Mouse (Mus musculus) adrenal gland (tissue): ENCODE measurements around the gene Prepl.

Source experiments
- intact Hi-C: fragments of 180-260 bp; cut with DNase I; formaldehyde crosslinking; loops from one replicate; pipeline ENCODE4 v1.15.1; 2025

Gene Prepl

DNA sequence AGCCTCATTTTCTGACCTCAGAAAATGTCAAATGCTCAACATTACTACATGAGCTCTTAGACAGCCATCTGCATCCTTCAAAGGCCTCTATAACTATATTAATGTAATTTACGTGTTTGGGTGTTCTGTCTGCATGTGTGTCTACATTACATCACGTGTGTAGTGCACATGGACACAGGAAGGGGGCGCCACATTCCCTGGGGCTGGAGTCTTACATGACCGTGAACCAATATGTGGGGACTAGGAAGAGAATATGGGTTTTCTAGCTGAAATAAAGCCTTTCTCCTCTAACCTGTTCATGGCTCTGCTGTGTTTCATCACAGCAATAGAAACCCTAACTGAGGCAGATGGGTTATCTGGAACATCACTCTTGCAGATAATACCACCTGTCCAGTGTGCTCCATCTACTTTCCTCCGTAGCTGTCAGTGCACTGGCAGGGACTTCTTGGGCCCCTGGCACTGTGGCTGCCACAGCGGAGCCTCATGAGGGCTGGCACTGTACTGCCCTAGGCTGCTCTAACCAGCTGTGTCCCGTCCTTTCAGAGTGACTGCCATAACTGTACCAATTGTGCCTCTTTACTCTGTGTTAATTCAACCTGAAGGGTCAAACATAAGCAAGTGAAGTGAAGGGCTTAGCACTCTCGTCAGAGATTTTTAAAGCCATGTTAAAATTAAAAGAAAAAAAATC, 18.8 kb downstream of the Prepl start:
- intact Hi-C loops, result no loop called here

DNA sequence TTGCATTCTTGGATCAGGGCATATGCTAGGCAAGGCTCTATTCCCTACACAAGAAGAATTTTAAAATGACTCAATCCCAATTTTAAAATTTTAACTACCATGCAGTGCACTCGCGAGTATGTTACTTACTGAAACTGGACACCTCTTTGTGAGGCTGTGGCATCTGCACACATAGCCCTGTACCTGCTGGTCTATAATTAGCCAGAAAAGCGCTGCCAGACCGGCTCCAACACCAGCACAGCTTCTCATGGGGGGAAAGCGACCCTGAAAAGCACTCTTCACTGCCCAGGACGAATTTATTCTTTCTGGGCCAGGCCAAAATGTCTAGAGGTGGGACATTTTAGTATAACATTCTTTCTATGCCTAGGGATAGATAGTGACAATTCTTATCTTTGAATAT, 19.4 kb downstream of the Prepl start:
- intact Hi-C loops, result no loop called here

DNA sequence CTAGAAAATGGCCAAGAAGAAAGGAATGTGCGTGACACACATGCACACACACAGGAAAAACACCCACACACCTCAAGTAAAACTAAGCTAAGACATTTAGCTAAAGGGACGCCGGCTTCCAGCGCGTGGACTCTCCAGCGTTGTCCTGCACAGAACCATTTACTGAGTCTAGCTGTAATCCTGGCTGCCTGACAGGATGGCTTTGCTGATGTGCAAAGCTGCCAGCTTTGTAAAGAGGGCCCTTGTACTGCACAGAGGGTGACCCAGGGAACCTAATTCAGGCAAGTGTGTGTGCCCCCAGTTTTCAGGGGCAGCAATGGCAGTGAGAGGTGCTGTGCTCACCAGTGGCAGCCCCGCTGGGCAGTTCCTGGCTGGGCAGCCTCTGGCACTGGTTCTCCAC, 22.7 kb downstream of the Prepl start:
- intact Hi-C loops, result no loop called here

DNA sequence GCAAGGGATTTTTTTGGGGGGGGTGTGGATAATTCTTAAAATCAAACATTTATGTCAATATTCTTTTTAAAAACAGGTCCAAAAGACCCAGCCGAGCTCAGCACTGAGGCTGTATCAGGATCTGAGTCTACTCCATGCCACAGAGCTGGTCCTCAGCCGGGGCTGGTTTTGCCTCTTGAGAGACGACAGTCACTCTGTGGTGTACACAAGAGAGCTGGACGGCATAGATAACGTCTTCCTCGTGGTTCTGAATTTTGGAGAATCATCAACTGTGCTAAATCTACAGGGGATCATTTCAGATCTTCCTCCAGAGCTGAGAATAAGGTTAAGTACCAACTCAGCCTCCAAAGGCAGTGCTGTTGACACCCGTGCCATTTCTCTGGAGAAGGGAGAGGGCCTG, 26.5 kb downstream of the Prepl start:
- intact Hi-C loops, result no loop called here

DNA sequence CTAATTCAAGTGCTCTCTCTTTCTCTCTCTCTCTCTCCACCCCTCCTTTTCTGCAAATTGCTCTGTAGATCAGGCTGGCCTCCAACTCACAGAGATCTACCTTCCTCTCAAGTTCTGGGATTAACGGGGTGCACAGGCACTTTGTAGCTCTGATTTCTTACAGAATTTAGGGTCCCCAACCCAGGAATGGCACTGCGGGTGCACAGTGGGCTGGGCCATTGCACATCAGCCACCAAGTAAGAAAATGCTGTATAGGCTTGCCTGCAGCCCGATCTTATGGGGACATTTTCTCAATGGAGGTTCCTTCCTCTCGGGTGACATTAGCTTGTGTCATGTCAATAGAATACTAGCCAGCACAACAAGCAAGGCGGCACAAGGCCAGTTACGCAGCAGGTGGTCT, 30.9 kb downstream of the Prepl start:
- intact Hi-C loops, result no loop called here

DNA sequence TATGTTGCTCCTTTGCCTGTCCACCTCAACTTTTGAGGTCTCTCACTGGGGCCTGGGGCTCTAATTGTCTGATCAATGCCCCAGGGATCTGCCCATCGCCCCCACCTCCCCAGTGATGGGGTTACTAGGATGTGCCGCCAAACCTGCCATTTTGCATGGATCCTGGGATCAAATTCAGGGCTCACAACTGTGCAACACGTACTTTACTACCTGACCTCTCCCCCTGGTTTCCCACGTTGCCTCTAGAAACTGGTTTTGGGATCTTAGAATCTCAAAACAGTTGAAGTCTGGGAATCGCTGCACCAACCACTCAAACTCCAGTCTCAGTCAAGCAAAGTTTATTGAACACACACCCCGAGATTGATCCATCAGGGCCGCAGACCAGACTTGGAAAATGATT, 31.8 kb downstream of the Prepl start:
- intact Hi-C loops, result no loop called here

DNA sequence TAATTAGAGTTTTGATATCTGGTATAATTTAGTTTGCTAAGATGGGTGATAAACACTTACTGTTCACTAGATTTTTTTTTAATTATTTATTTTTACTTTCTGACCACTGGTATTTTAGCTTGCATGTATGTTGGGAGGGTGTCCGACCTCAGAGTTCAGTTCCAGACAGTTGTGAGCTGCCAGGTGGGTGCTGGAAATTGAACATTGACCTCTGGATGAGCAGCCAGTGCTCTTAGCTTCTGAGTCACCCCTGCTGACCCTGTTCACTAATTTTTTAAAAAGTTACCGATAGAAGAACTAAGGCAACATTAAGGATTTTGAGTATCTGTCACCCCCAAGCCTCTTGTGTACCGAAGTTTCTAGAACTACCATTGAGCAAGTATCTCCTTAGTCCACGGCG, 41.7 kb downstream of the Prepl start:
- intact Hi-C loops, result no loop called here

DNA sequence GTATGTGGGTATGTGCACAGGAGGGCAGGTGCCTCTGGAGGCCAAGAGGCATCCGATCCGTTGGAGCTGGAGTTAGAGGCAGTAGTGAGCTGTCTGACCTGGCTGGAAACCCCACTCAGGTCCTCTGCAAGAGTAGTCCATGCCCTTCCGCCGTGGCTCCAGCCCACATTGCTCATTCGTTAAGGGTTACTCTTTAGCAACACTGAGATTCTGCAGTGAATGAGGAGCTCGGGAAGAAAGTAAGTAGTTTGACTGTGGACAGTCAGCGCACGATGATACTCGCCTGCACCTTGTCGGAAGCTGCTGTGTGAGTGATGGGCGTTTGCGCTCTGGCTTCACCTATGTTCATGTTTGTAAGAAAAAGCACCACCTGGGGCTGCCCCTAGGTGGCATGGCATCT, 44.9 kb downstream of the Prepl start:
- intact Hi-C loops, result no loop called here

DNA sequence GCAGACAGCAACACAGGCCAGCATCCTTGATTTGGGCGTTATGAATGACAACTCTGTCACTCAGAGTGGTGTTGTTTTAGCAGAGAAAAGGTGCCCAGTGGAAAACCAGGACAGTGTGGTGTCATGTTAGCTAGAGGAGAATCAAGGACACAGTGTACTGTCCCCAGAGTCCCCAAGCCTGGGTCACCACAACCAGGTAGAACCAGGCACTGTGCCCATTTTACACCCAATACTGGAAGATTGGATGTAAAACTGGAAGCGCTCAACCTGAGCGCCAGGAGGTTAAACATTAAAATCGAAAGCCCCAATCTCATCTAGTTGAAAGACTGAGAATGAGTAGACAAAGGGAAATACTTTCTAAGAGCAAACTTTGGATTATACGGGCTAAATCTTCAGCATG, 45.6 kb downstream of the Prepl start:
- intact Hi-C loops, result no loop called here

DNA sequence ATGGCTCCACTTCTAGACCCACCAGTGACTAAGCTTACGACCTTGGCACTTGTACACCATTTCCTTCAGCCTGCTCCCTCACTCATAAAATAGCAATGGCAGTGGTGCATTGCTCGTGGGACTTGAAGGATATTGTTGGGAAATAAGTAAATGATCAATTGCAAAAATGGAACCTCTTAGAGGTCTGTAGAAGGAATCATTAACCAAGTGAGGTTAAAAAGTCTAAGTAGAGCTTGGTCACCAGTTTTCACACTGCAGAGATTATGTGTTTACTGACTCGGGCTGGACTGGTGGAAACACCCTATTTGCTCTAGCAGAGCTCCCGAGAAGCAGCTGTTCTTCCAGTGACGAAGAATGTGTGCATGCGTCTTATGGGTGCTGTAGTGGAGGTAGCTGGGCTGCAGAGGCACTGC, 46.6 kb downstream of the Prepl start:
- intact Hi-C loops, result no loop called here

DNA sequence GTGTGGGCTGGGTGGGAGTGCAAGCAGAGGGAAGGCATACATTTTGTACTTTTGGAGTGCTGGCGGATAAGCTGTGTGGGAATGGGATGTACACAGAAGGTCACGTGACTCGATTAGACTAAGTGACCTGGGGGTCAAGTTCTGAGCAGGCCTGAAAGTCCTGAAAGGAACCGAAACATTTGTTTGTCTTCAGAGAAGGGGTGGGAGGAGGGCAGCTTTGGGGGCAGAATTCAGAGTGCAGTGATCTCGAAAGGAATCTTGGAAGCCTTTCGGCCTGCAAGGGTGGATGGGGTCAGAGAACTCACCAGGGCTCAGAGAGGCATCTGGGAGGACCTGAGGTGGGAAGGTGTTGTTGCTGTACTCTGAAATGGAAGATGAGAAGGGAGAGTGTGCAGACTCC, 47.6 kb downstream of the Prepl start:
- intact Hi-C loops, result no loop called here

DNA sequence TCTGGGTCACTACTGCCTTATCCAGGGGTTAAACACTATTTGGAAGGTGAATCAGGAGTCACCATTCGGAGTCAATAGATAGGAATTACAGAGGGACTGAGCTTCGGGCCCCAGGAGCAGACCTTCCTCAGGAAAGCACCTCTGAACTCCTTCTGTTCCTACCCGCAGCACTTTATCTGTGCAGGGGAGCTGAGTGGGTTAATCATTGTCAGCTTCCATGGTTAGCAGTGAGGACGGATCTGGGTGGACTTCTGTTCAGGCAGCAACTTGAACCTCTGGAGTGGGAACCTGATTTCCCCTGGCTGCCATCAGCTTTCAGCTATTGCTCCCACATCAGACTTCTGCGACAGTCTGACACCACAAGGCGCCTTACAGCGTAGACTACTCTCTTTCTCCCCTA, 49.1 kb downstream of the Prepl start:
- intact Hi-C loops, result no loop called here

DNA sequence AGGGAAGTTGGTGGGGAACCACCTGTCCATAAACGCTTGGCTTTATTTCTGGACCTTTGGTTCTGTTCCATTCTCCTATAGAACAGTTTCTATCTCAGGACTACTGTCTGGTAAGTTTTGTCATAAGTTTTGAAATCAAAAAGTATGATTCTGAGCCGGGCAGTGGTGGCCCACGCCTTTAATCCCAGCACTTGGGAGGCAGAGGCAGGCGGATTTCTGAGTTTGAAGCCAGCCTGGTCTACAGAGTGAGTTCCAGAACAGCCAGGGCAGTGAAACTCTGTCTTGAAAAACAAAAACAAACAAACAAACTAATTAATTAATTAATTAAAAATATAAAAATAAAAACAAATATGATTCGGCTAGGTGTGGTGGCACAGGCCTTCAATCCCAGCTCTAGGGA, 51.3 kb downstream of the Prepl start:
- intact Hi-C loops, result no loop called here

DNA sequence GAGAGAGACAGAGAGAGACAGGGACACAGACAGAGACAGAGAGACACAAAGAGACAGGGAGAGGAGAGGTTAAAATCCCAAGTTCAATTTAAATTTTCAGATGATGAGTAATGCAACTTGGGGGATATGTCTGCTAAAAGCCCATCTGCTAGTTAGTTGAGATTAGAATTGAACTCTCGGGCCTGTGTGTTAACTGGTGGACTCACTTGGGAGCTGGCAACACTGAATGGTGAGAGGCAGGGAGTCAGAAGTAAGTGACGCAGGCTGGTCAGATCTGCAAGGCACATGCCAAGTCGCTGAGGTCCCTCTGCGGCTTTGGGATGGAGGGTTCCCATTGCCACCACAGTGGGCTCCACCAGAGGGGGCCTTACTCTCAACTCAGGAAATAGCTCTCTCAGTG, 51.7 kb downstream of the Prepl start:
- intact Hi-C loops, result no loop called here

DNA sequence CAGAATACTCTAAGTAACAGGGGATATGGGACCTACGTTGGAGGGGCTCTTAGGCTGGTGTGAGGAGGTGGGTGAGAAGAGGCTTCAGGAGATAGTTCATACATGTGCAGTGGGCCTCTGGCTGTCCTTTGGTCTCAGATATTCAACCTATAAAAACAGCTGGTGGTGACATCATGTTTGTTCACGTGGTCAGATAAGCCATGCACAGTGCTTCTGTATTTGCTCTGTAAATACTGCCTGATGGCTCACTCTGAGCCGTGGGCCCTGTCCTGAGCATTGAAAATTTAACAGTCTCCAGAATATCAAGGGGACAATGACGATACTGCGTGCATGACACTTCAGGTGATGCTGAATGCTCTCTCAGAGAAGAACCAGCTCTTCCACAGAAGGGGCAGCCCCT, 52.2 kb downstream of the Prepl start:
- intact Hi-C loops, result no loop called here

DNA sequence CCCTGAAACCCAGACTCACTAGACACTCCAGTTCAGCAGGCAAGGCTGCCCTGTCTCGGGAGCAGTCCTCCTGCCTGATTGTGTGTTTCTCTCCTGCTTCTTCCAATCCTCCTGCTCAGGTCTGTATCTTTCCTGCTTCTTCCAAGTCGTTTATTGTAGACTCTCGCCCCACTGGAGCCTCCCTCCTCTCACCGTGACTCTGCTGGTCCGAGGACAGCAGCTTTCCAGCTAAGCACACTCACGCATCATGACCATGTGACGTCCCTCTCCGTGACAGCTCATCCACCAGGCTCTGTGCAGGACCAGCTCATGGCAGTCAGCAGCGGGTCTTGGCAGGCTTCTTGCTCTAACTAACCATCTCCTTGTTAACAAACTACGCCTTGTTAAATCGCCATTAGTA, 56.0 kb downstream of the Prepl start:
- intact Hi-C loops, result no loop called here

DNA sequence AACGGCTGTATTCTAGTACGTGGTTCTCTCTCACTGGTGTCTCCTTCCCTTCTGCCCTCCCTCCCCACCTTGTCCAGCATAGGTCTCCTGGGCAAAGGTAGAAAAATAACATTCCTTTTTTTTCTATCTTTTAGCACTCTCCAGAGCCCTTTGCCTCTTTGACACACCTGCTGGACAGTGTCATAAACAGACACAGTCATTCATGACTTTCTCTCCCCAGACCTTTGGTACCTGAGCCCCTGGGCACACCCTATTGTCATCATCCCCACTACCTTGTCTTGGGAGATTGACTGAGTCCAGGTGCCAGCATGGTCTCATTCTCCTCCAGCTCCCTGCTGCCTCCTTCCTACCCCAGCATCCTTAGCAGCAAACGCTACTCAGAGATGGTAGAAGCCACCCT, 57.0 kb downstream of the Prepl start:
- intact Hi-C loops, result no loop called here

DNA sequence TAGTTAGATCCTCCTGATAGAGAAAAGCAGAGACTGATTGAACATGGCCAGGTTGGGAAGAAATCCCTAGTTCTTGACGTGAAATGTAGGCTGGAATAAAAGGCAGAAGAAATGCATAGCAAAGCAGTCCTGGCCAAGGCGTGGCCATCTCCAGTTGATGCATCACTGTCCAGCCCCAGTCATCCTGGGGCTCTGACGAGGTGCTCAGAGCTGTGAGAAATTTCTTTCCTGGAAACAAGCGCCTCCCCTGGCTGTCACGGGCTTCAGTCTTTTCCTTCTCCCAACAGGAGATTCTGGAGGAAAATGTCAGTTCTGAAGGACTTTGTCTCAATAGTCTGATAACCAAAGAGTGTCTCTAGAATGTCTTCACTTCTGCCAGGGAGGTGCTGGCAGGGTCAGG, 59.4 kb downstream of the Prepl start:
- intact Hi-C loops, result no loop called here

DNA sequence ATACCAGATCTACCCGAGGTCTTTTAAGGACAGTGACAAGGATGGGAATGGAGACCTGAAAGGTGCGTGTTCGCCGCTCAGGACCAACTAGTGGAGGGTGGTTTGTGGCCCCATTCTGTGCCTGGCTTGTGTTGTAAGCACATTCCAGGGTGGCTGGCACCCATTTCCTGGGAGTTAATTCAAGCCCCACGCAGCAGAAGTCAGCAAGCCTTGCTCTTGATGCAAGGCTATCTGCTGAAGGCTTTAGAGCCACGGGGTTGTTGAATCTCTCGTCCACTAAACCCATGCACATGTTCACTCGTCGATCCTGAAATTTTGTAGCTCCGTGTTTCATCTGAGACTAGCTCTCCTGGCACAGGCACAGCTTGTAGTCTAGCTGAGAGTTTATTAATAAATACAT, 61.2 kb downstream of the Prepl start:
- intact Hi-C loops, result no loop called here

DNA sequence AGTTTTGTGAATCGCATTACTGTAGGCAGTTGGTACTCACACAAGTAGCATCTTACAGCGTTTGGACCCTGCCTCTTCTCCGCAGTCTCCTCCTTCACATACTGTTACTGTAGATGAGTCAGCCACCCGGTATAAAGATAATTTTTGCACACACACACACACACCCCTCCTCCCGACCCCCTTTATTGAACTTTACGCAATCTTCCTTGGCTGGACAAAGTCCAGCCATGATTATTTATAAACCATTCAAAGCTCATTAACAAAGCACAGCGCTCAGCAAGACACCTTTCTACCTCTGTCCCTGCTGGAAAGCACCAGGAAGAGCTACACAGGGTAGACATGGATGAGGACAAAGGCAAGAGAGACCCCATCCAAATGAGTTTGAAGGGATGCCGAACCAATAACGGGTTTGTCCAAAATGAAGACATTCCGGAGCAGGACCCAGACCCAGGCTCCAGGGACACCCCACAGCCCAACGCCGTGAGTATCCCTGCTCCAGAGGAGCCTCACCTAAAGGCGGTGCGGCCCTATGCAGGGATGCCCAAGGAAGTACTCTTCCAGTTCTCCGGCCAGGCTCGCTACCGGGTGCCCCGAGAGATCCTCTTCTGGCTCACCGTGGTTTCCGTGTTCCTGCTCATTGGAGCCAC, 61.8 kb downstream of the Prepl start, which contains the start of gene Slc3a1:
Slc3a1 (plus strand) TSS at position 284 of the 647 bp plus-strand sequence.
- intact Hi-C loops, result no loop called here

DNA sequence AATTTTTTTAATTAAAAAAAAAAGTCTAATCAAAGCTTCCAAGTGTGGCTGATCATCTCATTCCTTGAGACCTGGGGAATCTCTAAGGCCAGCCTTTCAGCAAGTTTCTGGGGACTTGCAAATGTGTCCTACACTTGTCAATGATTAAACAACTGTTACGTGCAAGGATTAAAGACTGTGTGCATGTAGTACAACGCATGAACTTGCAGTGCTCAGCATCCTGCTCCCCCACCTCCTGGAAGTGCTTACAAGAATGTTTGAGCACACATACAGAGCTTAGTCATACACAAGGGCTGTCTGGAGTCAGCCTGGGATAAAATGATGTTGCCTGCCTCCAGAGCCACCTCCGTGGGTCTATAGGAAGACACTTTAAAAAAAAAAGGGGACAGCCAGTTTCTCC, 62.8 kb downstream of the Prepl start:
- intact Hi-C loops, result no loop called here

DNA sequence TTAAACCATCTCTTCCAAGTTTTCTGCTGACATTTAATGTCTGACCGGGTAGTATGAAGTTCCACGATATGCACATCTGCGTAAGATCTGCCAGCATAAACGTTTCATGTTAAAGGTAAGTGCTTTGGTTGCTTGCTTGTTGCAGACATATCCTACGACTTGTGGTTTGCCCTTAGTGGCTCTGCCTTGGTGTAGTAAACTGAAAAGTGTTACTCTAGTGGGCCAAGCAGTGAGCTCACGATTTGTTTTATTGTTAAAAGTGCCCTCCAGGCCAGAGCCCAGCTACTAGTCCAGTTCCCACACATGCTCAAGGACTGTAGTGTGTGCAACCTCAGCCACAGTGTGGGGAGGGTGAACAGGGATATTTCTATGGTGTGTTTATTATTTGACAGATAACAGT, 63.6 kb downstream of the Prepl start:
- intact Hi-C loops, result no loop called here

DNA sequence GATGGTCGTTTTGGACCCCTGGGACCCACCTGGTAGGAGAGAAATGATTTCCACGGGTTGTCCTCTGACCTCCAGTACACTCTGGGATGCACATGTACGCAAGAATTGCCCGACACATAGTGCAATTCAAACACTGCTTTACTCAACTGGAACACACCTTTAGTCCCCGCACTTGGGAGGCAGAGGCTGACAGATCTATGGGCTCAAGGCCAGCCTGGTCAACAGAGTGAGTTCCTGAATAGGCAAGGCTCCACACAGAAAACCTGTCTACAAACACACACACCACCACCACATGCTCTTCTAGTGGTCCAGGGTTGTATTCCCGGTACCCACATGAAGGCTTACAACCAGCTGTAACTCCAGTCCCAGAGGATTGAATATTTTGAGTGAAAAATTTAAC, 64.9 kb downstream of the Prepl start:
- intact Hi-C loops, result no loop called here
